Mouse (Mus musculus) C2C12 (cell line): Measurements from ENCODE around the gene Prodh2.

Experiments used
- CTCF ChIP-seq: IDR thresholded peaks from one replicate; pipeline ENCODE4 v1.5.1; 2011; ENCODE audit not compliant: control insufficient read depth, insufficient read depth, insufficient read length
- MYOD1 ChIP-seq: IDR thresholded peaks from one replicate; pipeline ENCODE4 v1.6.1; 2011; ENCODE audit warnings: low read depth; ENCODE audit not compliant: control insufficient read depth, insufficient read length
- MYOG ChIP-seq: IDR thresholded peaks from one replicate; pipeline ENCODE4 v1.6.1; 2011; ENCODE audit not compliant: control insufficient read depth, insufficient read length; ENCODE audit errors: extremely low read depth

GRCm38 (mm10) chr7:30459484-30459883, 33.9 kb upstream of the Prodh2 start:
- TF ChIP-seq CTCF (no peak), MYOD1 (no peak), MYOG (no peak)
